Mouse (Mus musculus): ENCODE measurements around the gene Fgf12. TPM values are rescaled to one million over a fixed set of nuclear protein-coding genes. Genes with fewer than 3 reads are reported as not detected.

Gene Fgf12
- 21.5 and 42.6 TPM in 2 replicates for polyA plus RNA-seq (2015; fragmentation: Nextera tagmentation; extraction: Ambion mirVana)

DNA sequence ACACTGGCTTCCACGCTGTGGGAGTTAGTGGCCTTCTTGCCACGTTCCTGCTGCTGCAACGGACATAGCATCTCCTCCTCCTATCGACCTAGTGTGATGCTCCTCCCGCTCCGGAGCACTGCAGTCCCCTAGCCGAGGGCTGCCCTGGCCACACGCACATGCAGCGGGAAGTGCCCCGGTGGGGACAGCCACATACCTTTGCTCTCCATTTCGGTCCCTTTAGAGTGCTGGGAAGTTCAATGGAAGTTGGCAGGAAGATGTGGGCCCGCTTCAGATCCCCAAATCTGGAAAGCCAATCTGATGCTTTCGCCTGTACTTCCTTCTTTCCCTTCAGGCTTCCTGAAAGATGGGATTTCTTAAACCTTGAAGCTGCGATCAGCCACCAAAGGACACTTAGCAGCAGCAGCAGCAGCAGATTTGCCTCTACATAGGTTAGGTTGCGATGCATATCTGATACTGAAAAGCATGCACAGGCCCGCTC is at the start of gene Fgf12:
TSS of gene Fgf12 (minus strand) at position 431 of the 481 bp plus-strand sequence.
- 0 out of 2 replicates have a peak, but pooled peaks cover 3% of the 10 kb centered on the region for H3K27me3 ChIP-seq (ENCODE audit: control insufficient read depth, insufficient read depth, low read length)
- H3K4me1 ChIP-seq (ENCODE audit: control insufficient read depth, insufficient read depth, low read length), result peaks cover 6% of the 10 kb centered on the region; the same call in 1 of the 2 replicates
- no peaks in the 10 kb centered on the region for H3K36me3 ChIP-seq (ENCODE audit: control insufficient read depth, insufficient read depth)
- no peaks in the 10 kb centered on the region for H3K9me3 ChIP-seq (replicated peaks; ENCODE audit: control insufficient read depth, low read length)
- WGBS, result under 1% methylated on average over 16 of the region's 16 CpGs
- ATAC-seq (replicated peaks; ENCODE audit: extremely low read depth, insufficient read depth, low FRiP score), result no peak
- peak within 1 kb of the TSS; percentile 49 for H3K4me3 ChIP-seq (ENCODE audit: low read length)
- peak within 1 kb of the TSS; percentile 25; the same call in 1 of the 2 replicates for H3K9ac ChIP-seq (ENCODE audit: low read length)
- H3K4me2 ChIP-seq (ENCODE audit: low read depth, low read length), result peak within 1 kb of the TSS; percentile 78
- H3K27ac ChIP-seq (ENCODE audit: low read length), result no peak within 1 kb of the TSS; the same call in 1 of the 2 replicates

DNA sequence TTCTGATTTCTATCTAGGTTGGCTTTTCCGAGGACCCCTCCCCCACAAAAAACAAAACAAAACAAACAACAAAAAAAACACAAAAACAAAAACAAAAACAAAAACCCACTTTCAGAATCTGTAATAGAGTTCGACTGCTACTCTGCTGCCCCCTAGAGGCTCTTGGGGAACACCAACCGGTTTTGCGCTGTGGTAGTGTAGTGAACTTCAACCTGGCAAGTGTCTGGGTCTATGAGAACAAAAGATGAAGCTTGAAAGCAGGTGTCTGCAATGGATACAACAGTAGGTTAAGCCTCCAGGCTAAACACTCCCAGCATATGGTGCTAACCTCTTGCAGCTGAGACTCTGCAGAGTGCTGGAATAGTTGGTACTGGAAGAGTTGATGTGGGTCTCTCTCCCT is 40.2 kb upstream of the Fgf12 start:
- no peak overlapping the region for H3K4me2 ChIP-seq (ENCODE audit: low read depth, low read length)
- H3K27me3 ChIP-seq (ENCODE audit: control insufficient read depth, insufficient read depth, low read length), result no peaks in the 10 kb centered on the region
- no peak overlapping the region for H3K27ac ChIP-seq (ENCODE audit: low read length)
- H3K9ac ChIP-seq (ENCODE audit: low read length), result no peak overlapping the region
- H3K4me3 ChIP-seq (ENCODE audit: low read length), result no peak overlapping the region
- no peak for ATAC-seq (replicated peaks; ENCODE audit: extremely low read depth, insufficient read depth, low FRiP score)
- 3% methylated on average over 4 of the region's 4 CpGs for WGBS
- no peaks in the 10 kb centered on the region for H3K36me3 ChIP-seq (ENCODE audit: control insufficient read depth, insufficient read depth)
- H3K4me1 ChIP-seq (ENCODE audit: control insufficient read depth, insufficient read depth, low read length), result no peaks in the 10 kb centered on the region
- no peaks in the 10 kb centered on the region for H3K9me3 ChIP-seq (replicated peaks; ENCODE audit: control insufficient read depth, low read length)

GRCm38 (mm10) chr16:28770276-28770675 is 17.4 kb upstream of the Fgf12 start:
- ATAC-seq (replicated peaks; ENCODE audit: extremely low read depth, insufficient read depth, low FRiP score), result no peak
- WGBS, result 92% methylated on average over 2 of the region's 2 CpGs

DNA sequence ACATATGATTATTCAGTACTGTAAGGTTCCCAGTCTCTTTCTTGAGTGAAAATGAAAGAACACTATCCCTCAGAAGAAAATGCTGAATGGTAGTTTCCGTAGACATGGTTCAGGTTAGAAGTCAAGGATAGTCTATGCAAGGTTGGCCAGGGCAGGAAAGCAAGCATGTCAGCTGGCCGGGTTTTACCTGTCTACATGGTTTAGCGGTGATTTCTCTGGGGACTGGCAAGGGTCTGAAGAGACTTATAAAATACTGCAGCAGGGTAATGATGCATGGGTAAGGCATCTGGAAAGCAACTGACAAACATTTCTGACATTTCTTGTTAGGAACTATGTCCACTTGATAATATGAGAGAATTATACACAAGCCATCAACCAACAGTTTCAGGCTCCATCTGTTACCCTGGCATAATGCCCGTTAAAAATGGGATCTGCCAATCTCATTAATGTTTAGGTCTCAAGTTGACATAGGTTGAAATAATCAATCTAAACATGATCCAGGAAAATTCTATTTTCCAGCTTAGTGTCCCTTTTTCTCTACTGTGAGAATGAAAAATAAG is 8.6 kb upstream of the Fgf12 start:
- no peak for ATAC-seq (replicated peaks; ENCODE audit: extremely low read depth, insufficient read depth, low FRiP score)
- Histone ChIP-seq H3K9me3 (replicated peaks; ENCODE audit: control insufficient read depth, low read length) (no peaks in the 10 kb centered on the region), H3K4me3 (ENCODE audit: low read length) (no peak overlapping the region), H3K4me2 (ENCODE audit: low read depth, low read length) (no peak overlapping the region), H3K27me3 (ENCODE audit: control insufficient read depth, insufficient read depth, low read length) (no peaks in the 10 kb centered on the region), H3K36me3 (ENCODE audit: control insufficient read depth, insufficient read depth) (no peaks in the 10 kb centered on the region), H3K27ac (ENCODE audit: low read length) (no peak overlapping the region), H3K9ac (ENCODE audit: low read length) (no peak overlapping the region), H3K4me1 (ENCODE audit: control insufficient read depth, insufficient read depth, low read length) (no peaks in the 10 kb centered on the region)
- 79% methylated on average over 4 of the region's 4 CpGs for WGBS

More at GRCm38 (mm10) chr16:28770276-28770675, 17.4 kb upstream of the Fgf12 start:
- Histone ChIP-seq H3K36me3 (ENCODE audit: control insufficient read depth, insufficient read depth) (no peaks in the 10 kb centered on the region), H3K27me3 (ENCODE audit: control insufficient read depth, insufficient read depth, low read length) (no peaks in the 10 kb centered on the region), H3K4me3 (ENCODE audit: low read length) (no peak overlapping the region), H3K27ac (ENCODE audit: low read length) (no peak overlapping the region), H3K4me1 (ENCODE audit: control insufficient read depth, insufficient read depth, low read length) (no peaks in the 10 kb centered on the region), H3K9me3 (replicated peaks; ENCODE audit: control insufficient read depth, low read length) (no peaks in the 10 kb centered on the region), H3K4me2 (ENCODE audit: low read depth, low read length) (no peak overlapping the region), H3K9ac (ENCODE audit: low read length) (no peak overlapping the region)

DNA sequence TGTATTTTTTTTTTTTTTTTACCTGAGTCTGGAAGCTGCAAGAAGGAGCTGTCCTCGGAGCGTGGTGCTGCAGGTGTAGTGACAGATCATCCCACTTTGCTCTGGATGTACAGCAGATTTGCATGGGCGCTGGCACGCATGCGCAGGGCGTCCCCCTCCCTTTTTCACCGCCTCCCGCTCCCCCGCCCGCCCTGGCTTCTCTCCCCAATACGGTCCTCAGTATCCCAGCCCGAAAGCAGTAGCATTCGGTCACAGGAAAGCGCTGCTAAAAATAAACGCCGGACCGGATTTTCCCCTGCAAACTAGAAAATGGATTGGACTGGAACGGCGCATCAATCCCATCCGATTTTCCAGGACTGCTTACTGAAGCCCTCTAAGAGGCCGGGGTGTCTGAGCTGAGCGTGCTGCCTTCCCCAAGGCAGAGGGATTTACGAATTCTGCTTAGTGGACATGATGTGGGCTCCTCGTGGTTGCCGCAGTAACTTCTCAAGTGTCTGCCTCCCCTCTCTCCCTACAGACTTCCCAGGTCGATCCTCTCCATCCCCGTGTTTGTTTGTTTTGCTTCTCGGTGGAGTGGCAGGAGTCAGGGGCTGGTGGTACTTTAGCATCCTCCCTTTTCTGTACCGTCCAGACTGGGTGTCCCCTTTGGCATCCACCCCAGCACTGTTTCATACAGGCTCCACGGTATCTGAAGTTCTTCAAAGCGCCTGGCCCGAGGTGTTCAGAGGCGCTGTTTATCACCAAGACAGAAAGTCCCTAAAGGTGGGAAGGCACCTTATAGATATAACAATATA is 453 bp upstream of the Fgf12 start:
- WGBS, result 1% methylated on average over 33 of the region's 33 CpGs
- H3K27ac ChIP-seq (ENCODE audit: low read length), result no peak overlapping the region
- peaks cover 6% of the 10 kb centered on the region; the same call in 1 of the 2 replicates for H3K4me1 ChIP-seq (ENCODE audit: control insufficient read depth, insufficient read depth, low read length)
- peak overlapping the region; percentile 78 for H3K4me2 ChIP-seq (ENCODE audit: low read depth, low read length)
- peak overlapping the region; percentile 49 for H3K4me3 ChIP-seq (ENCODE audit: low read length)
- H3K27me3 ChIP-seq (ENCODE audit: control insufficient read depth, insufficient read depth, low read length), result 0 out of 2 replicates have a peak, but pooled peaks cover 3% of the 10 kb centered on the region
- H3K36me3 ChIP-seq (ENCODE audit: control insufficient read depth, insufficient read depth), result no peaks in the 10 kb centered on the region
- no peaks in the 10 kb centered on the region for H3K9me3 ChIP-seq (replicated peaks; ENCODE audit: control insufficient read depth, low read length)
- peak overlapping the region; percentile 25; the same call in 1 of the 2 replicates for H3K9ac ChIP-seq (ENCODE audit: low read length)
- peak; percentile 92 for ATAC-seq (replicated peaks; ENCODE audit: extremely low read depth, insufficient read depth, low FRiP score)

- WGBS, result 80% methylated on average over 3 of the region's 3 CpGs
- Histone ChIP-seq H3K27ac (ENCODE audit: low read length) (no peak overlapping the region), H3K27me3 (ENCODE audit: control insufficient read depth, insufficient read depth, low read length) (no peaks in the 10 kb centered on the region), H3K4me1 (ENCODE audit: control insufficient read depth, insufficient read depth, low read length) (no peaks in the 10 kb centered on the region), H3K9me3 (replicated peaks; ENCODE audit: control insufficient read depth, low read length) (no peaks in the 10 kb centered on the region), H3K4me3 (ENCODE audit: low read length) (no peak overlapping the region), H3K36me3 (ENCODE audit: control insufficient read depth, insufficient read depth) (no peaks in the 10 kb centered on the region), H3K4me2 (ENCODE audit: low read depth, low read length) (no peak overlapping the region), H3K9ac (ENCODE audit: low read length) (no peak overlapping the region)
- ATAC-seq (replicated peaks; ENCODE audit: extremely low read depth, insufficient read depth, low FRiP score), result no peak
Measured at GRCm38 (mm10) chr16:28734461-28734860, 18.4 kb downstream of the Fgf12 start.

- Histone ChIP-seq H3K9ac (ENCODE audit: low read length) (no peak overlapping the region), H3K4me3 (ENCODE audit: low read length) (no peak overlapping the region), H3K4me2 (ENCODE audit: low read depth, low read length) (no peak overlapping the region), H3K27ac (ENCODE audit: low read length) (no peak overlapping the region), H3K27me3 (ENCODE audit: control insufficient read depth, insufficient read depth, low read length) (no peaks in the 10 kb centered on the region), H3K36me3 (ENCODE audit: control insufficient read depth, insufficient read depth) (no peaks in the 10 kb centered on the region), H3K4me1 (ENCODE audit: control insufficient read depth, insufficient read depth, low read length) (no peaks in the 10 kb centered on the region), H3K9me3 (replicated peaks; ENCODE audit: control insufficient read depth, low read length) (no peaks in the 10 kb centered on the region)
- 85% methylated on average over 6 of the region's 6 CpGs for WGBS
- no peak for ATAC-seq (replicated peaks; ENCODE audit: extremely low read depth, insufficient read depth, low FRiP score)
Measured at GRCm38 (mm10) chr16:28726792-28727191, 26.1 kb downstream of the Fgf12 start.

DNA sequence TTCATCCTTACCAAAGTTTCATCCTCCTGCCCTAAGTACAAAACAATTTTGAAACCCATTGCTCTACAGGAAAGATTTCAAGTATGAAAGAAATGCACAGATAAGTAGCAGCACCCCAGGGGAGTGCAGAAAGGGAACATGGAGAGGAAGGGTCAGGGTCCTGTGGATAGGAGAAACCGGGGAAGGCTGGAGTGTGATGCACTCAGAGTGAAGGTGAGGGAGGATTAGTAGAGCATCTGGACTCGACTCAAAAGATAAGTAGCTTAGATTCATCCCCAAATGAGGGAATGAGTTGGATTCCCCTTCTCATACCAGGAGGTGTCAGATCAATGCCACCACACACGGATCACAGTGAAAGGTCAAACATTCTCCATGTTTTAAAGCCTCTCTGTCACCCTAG is 46.2 kb downstream of the Fgf12 start:
- no peaks in the 10 kb centered on the region for H3K36me3 ChIP-seq (ENCODE audit: control insufficient read depth, insufficient read depth)
- no peak overlapping the region for H3K27ac ChIP-seq (ENCODE audit: low read length)
- H3K27me3 ChIP-seq (ENCODE audit: control insufficient read depth, insufficient read depth, low read length), result no peaks in the 10 kb centered on the region
- H3K4me1 ChIP-seq (ENCODE audit: control insufficient read depth, insufficient read depth, low read length), result no peaks in the 10 kb centered on the region
- H3K9me3 ChIP-seq (replicated peaks; ENCODE audit: control insufficient read depth, low read length), result no peaks in the 10 kb centered on the region
- no peak overlapping the region for H3K4me3 ChIP-seq (ENCODE audit: low read length)
- H3K9ac ChIP-seq (ENCODE audit: low read length), result no peak overlapping the region
- ATAC-seq (replicated peaks; ENCODE audit: extremely low read depth, insufficient read depth, low FRiP score), result peak; percentile 70
- H3K4me2 ChIP-seq (ENCODE audit: low read depth, low read length), result no peak overlapping the region
- 31% methylated on average over 3 of the region's 3 CpGs for WGBS

DNA sequence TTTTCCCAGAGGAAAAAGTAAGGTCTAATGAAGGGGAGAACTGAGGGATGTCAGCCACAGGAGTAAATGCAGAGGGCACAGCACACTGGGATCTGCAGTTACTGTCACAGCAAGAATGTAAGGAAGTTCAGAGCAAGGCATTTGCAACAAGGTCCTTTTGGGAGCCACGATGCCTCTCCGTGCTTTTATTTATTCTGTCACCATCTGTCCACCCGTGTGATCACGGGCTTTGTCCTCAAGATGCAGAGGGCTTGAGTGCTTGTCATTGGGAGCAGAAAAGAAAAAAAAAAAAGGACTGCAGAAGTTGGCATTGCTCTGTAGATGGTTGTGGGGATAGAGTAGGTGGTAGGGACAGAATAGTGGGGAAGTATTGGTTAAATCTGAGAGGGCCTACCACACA is 52.5 kb downstream of the Fgf12 start:
- H3K27me3 ChIP-seq (ENCODE audit: control insufficient read depth, insufficient read depth, low read length), result no peaks in the 10 kb centered on the region
- H3K27ac ChIP-seq (ENCODE audit: low read length), result no peak overlapping the region

More for the DNA sequence above, 52.5 kb downstream of the Fgf12 start:
- no peaks in the 10 kb centered on the region for H3K9me3 ChIP-seq (replicated peaks; ENCODE audit: control insufficient read depth, low read length)
- no peak overlapping the region for H3K9ac ChIP-seq (ENCODE audit: low read length)
- H3K4me1 ChIP-seq (ENCODE audit: control insufficient read depth, insufficient read depth, low read length), result no peaks in the 10 kb centered on the region
- no peak overlapping the region for H3K4me2 ChIP-seq (ENCODE audit: low read depth, low read length)
- ATAC-seq (replicated peaks; ENCODE audit: extremely low read depth, insufficient read depth, low FRiP score), result no peak
- 67% methylated on average over 4 of the region's 4 CpGs for WGBS
- no peaks in the 10 kb centered on the region for H3K36me3 ChIP-seq (ENCODE audit: control insufficient read depth, insufficient read depth)
- H3K4me3 ChIP-seq (ENCODE audit: low read length), result no peak overlapping the region

Data from heart, embryonic 16.5 days (tissue).